In genomic region chr8:116614901-116615300, GRCm38 (mm10) we compare ENCODE assay signal across 13 mouse cellular contexts.
A peak's percentile ranks its signal among the peaks of the same experiment; 100 is the strongest.
DNase-seq lines count a peak whose midpoint lies in the region; ATAC-seq lines count a peak whose summit lies in the region.
"Had no signal": no experiment of that assay in that cellular context is flagged by ENCODE, and none has a peak within 500 bp of the region (broad histone marks: within the 10 kb centered on the region; RNA-seq: fewer than 3 reads in every experiment).

No protein-coding gene starts in this region.

- 64% methylated on average over 7 of the region's 7 CpGs for WGBS in hindbrain, embryonic 14.5 days
- 79% methylated on average over 7 of the region's 7 CpGs for WGBS in hindbrain, embryonic 12.5 days
- 49% methylated on average over 7 of the region's 7 CpGs for WGBS in hindbrain, embryonic 16.5 days

- H3K9me3 ChIP-seq in hindbrain, embryonic 14.5 days (ENCODE audit: control insufficient read depth, low read length): no peaks in the 10 kb centered on the region
- no peaks in the 10 kb centered on the region for H3K9me3 ChIP-seq in hindbrain, embryonic 12.5 days (replicated peaks)
- H3K9me3 ChIP-seq in hindbrain, embryonic 16.5 days (ENCODE audit: control insufficient read depth, low read length): no peaks in the 10 kb centered on the region
- H3K9me3 ChIP-seq: heart, embryonic 15.5 days; lung, embryonic 15.5 days had no signal

- 0 out of 2 replicates have a peak, but pooled peaks cover 3% of the 10 kb centered on the region for H3K4me1 ChIP-seq in hindbrain, embryonic 14.5 days (replicated peaks; ENCODE audit: control insufficient read depth, insufficient read depth, low read length)
- no peaks in the 10 kb centered on the region for H3K4me1 ChIP-seq in hindbrain, embryonic 12.5 days
- H3K4me1 ChIP-seq in hindbrain, embryonic 16.5 days (ENCODE audit: control insufficient read depth, insufficient read depth, low read depth, low read length): no peaks in the 10 kb centered on the region
- H3K4me1 ChIP-seq: heart, embryonic 15.5 days; lung, embryonic 15.5 days had no signal

- no peak overlapping the region for H3K4me2 ChIP-seq in hindbrain, embryonic 14.5 days (replicated peaks)
- H3K4me2 ChIP-seq in hindbrain, embryonic 12.5 days (replicated peaks): no peak overlapping the region
- no peak overlapping the region for H3K4me2 ChIP-seq in hindbrain, embryonic 16.5 days (ENCODE audit: low read length)
- H3K4me2 ChIP-seq: heart, embryonic 15.5 days; lung, embryonic 15.5 days had no signal

- no peaks in the 10 kb centered on the region for H3K27me3 ChIP-seq in hindbrain, embryonic 14.5 days (ENCODE audit: control insufficient read depth, insufficient read depth, low read length)
- H3K27me3 ChIP-seq in hindbrain, embryonic 12.5 days: no peaks in the 10 kb centered on the region
- H3K27me3 ChIP-seq in hindbrain, embryonic 16.5 days (replicated peaks; ENCODE audit: control insufficient read depth, insufficient read depth, low read length): no peaks in the 10 kb centered on the region
- H3K27me3 ChIP-seq: heart, embryonic 15.5 days; lung, embryonic 15.5 days had no signal

- H3K27ac ChIP-seq in hindbrain, embryonic 14.5 days: no peak overlapping the region
- H3K27ac ChIP-seq in hindbrain, embryonic 12.5 days: no peak overlapping the region
- H3K27ac ChIP-seq in hindbrain, embryonic 16.5 days (ENCODE audit: low read depth, low read length): no peak overlapping the region
- H3K27ac ChIP-seq: heart, embryonic 15.5 days; lung, embryonic 15.5 days had no signal

- no peak overlapping the region for H3K4me3 ChIP-seq in hindbrain, embryonic 14.5 days (replicated peaks; ENCODE audit: low read length)
- H3K4me3 ChIP-seq in hindbrain, embryonic 12.5 days: no peak overlapping the region
- no peak overlapping the region for H3K4me3 ChIP-seq in hindbrain, embryonic 16.5 days (ENCODE audit: low read length)
- H3K4me3 ChIP-seq: heart, embryonic 15.5 days; lung, embryonic 15.5 days had no signal

- peak; percentile 53; the same call in 1 of the 2 replicates for ATAC-seq in hindbrain, embryonic 14.5 days (ENCODE audit: low FRiP score)
- ATAC-seq in hindbrain, embryonic 12.5 days (ENCODE audit: low FRiP score): no peak
- ATAC-seq in hindbrain, embryonic 16.5 days: peak; percentile 78

- DNase-seq in adrenal gland, postnatal 10 days: peak; percentile 35
- no peak for DNase-seq in adrenal gland, adult 8-10 months
- peak; percentile 48 for DNase-seq in hindbrain, embryonic 14.5 days (ENCODE audit: low spot score)
- DNase-seq in cerebellum, postnatal 14 days: peak; percentile 88 to 94
- no peak for DNase-seq in ovary, postnatal 36 days (ENCODE audit: low spot score)
- DNase-seq in right cerebral cortex, postnatal 10 days (ENCODE audit: low spot score in 2 of 2): no peak
- DNase-seq: kidney, adult 2 months; liver; thymus, postnatal 36 days had no signal

- no peaks in the 10 kb centered on the region for H3K36me3 ChIP-seq in hindbrain, embryonic 14.5 days (replicated peaks; ENCODE audit: control insufficient read depth, insufficient read depth)
- H3K36me3 ChIP-seq in hindbrain, embryonic 12.5 days: no peaks in the 10 kb centered on the region
- no peaks in the 10 kb centered on the region for H3K36me3 ChIP-seq in hindbrain, embryonic 16.5 days (ENCODE audit: control insufficient read depth, insufficient read depth, low read length)
- H3K36me3 ChIP-seq: heart, embryonic 15.5 days; lung, embryonic 15.5 days had no signal

- H3K9ac ChIP-seq in hindbrain, embryonic 14.5 days: no peak overlapping the region
- H3K9ac ChIP-seq in hindbrain, embryonic 12.5 days: no peak overlapping the region
- H3K9ac ChIP-seq in hindbrain, embryonic 16.5 days (ENCODE audit: low read depth, low read length): no peak overlapping the region
- H3K9ac ChIP-seq: heart, embryonic 15.5 days; lung, embryonic 15.5 days had no signal

Comparison
In these comparisons a context has a peak if more than half of its experiments do, and no peak if none do; other contexts are left out.
1. DNase-seq: peak in adrenal gland, postnatal 10 days (single experiment), hindbrain, embryonic 14.5 days (single experiment) and cerebellum, postnatal 14 days (2 of 2); none in adrenal gland, adult 8-10 months (single experiment), ovary, postnatal 36 days (single experiment) and right cerebral cortex, postnatal 10 days (0 of 2).